Mouse (Mus musculus) midbrain, embryonic 14.5 days (tissue): ENCODE results near the gene Spsb4. TPM values are rescaled to one million over a fixed set of nuclear protein-coding genes. Genes with fewer than 3 reads are reported as not detected.

Source experiments
- ATAC-seq: fragments of 200-750 bp; cut with Nextera tagmentation; 2 replicates; pipeline ENCODE4 v1.8.0; 2017; ENCODE audit warnings: moderate number of reproducible peaks, moderate library complexity; ENCODE audit not compliant: low FRiP score, low TSS enrichment
- DNase-seq: peaks from one replicate; pipeline ENCODE4 v3.0.0-alpha.2; 2015
- H3K27ac ChIP-seq: fragments of 300-500 bp; sonication (generic); replicated peaks from 2 replicates; pipeline ENCODE4 v1.5.1; 2014; ENCODE audit warnings: mild to moderate bottlenecking, low read depth, low read length, moderate library complexity
- H3K27me3 ChIP-seq: fragments of 300-500 bp; sonication (generic); 2 replicates; pipeline ENCODE4 v1.6.1; 2014; ENCODE audit warnings: low read length, control low read depth, mixed read lengths; ENCODE audit not compliant: control insufficient read depth, insufficient read depth
- H3K36me3 ChIP-seq: fragments of 300-500 bp; sonication (generic); 2 replicates; pipeline ENCODE4 v1.6.1; 2014; ENCODE audit warnings: low read length, control low read depth; ENCODE audit not compliant: control insufficient read depth, insufficient read depth
- H3K4me1 ChIP-seq: fragments of 300-500 bp; sonication (generic); 2 replicates; pipeline ENCODE4 v1.6.1; 2014; ENCODE audit warnings: mild to moderate bottlenecking, antibody characterized with exemption, low read length, control low read depth; ENCODE audit not compliant: control insufficient read depth, insufficient read depth
- H3K4me2 ChIP-seq: fragments of 300-500 bp; sonication (generic); 2 replicates; pipeline ENCODE4 v1.6.1; 2014; ENCODE audit warnings: mild to moderate bottlenecking, low read length, moderate library complexity
- H3K4me3 ChIP-seq: fragments of 300-500 bp; sonication (generic); replicated peaks from 2 replicates; pipeline ENCODE4 v1.5.1; 2014; ENCODE audit warnings: low read depth, low read length
- H3K9ac ChIP-seq: fragments of 300-500 bp; sonication (generic); replicated peaks from 2 replicates; pipeline ENCODE4 v1.6.1; 2014; ENCODE audit warnings: mild to moderate bottlenecking, low read length, moderate library complexity
- H3K9me3 ChIP-seq: fragments of 300-500 bp; sonication (generic); 2 replicates; pipeline ENCODE4 v1.6.1; 2016; ENCODE audit warnings: low read length, control low read depth, mixed read lengths; ENCODE audit not compliant: control insufficient read depth
- WGBS: fragments of 180-500 bp; shearing (Covaris S2); extraction: QIAGEN DNeasy Blood & Tissue Kit; methylation state at CpG from one replicate; pipeline ENCODE4 v1.1.7; 2014; 5-methylcytosine and 5-hydroxymethylcytosine counted together
- polyA plus RNA-seq: library from polyadenylated mRNA; unstranded; fragments of >200 nt; fragmentation: Nextera tagmentation; extraction: Ambion mirVana; gene quantifications from 2 replicates; pipeline ENCODE4 v1.2.1, GENCODE M21; 2014

The Spsb4 gene
- polyA plus RNA-seq, 1 experiment from 2014 or later, result 38.5 TPM

GRCm38 (mm10) chr9:96958009-96958615 is 60.5 kb downstream of the Spsb4 start:
- Histone ChIP-seq H3K9me3 (no peaks in the 10 kb centered on the region), H3K9ac (no peak overlapping the region), H3K27ac (0 out of 2 replicates have a peak overlapping the region, but pooled peaks have one; percentile 62), H3K4me2 (no peak overlapping the region), H3K36me3 (no peaks in the 10 kb centered on the region), H3K4me3 (no peak overlapping the region), H3K27me3 (no peaks in the 10 kb centered on the region), H3K4me1 (peaks cover 33% of the 10 kb centered on the region)
- no peak for DNase-seq
- no peak for ATAC-seq
- 4% methylated on average over 6 of the region's 6 CpGs for WGBS

GRCm38 (mm10) chr9:96957298-96957865 is 61.3 kb downstream of the Spsb4 start:
- peaks cover 25% of the 10 kb centered on the region for H3K4me1 ChIP-seq
- WGBS, result 39% methylated on average over 6 of the region's 6 CpGs

GRCm38 (mm10) chr9:96956646-96957297 is 61.9 kb downstream of the Spsb4 start:
- Histone ChIP-seq H3K27me3 (no peaks in the 10 kb centered on the region), H3K27ac (peak overlapping the region; percentile 62), H3K36me3 (no peaks in the 10 kb centered on the region), H3K4me2 (no peak overlapping the region), H3K9me3 (no peaks in the 10 kb centered on the region), H3K4me3 (no peak overlapping the region), H3K9ac (no peak overlapping the region), H3K4me1 (peaks cover 22% of the 10 kb centered on the region)
- DNase-seq (peak; percentile 36), ATAC-seq (no peak)
- WGBS, result 16% methylated on average over 6 of the region's 6 CpGs

More at GRCm38 (mm10) chr9:96957298-96957865, 61.3 kb downstream of the Spsb4 start:
- H3K36me3 ChIP-seq, result no peaks in the 10 kb centered on the region
- DNase-seq (peak; percentile 21), ATAC-seq (no peak)
- peak overlapping the region; percentile 62 for H3K27ac ChIP-seq
- no peak overlapping the region for H3K4me3 ChIP-seq
- H3K27me3 ChIP-seq, result no peaks in the 10 kb centered on the region
- H3K9me3 ChIP-seq, result no peaks in the 10 kb centered on the region
- no peak overlapping the region for H3K9ac ChIP-seq
- no peak overlapping the region for H3K4me2 ChIP-seq

GRCm38 (mm10) chr9:96954063-96954809 is 64.4 kb downstream of the Spsb4 start:
- Histone ChIP-seq H3K27me3 (no peaks in the 10 kb centered on the region), H3K9me3 (no peaks in the 10 kb centered on the region), H3K36me3 (no peaks in the 10 kb centered on the region), H3K4me2 (no peak overlapping the region), H3K4me1 (peaks cover 24% of the 10 kb centered on the region), H3K27ac (no peak overlapping the region), H3K4me3 (no peak overlapping the region), H3K9ac (no peak overlapping the region)
- WGBS, result 77% methylated on average over 15 of the region's 15 CpGs
- ATAC-seq (no peak), DNase-seq (no peak)

GRCm38 (mm10) chr9:96953443-96953842 is 65.2 kb downstream of the Spsb4 start:
- Histone ChIP-seq H3K27me3 (no peaks in the 10 kb centered on the region), H3K27ac (no peak overlapping the region), H3K4me2 (no peak overlapping the region), H3K4me3 (no peak overlapping the region), H3K4me1 (peaks cover 23% of the 10 kb centered on the region), H3K9ac (no peak overlapping the region), H3K36me3 (no peaks in the 10 kb centered on the region), H3K9me3 (no peaks in the 10 kb centered on the region)
- WGBS, result 94% methylated on average over 8 of the region's 8 CpGs
- no peak for ATAC-seq
- no peak for DNase-seq

GRCm38 (mm10) chr9:96952310-96952975 is 66.2 kb downstream of the Spsb4 start:
- Histone ChIP-seq H3K4me1 (peaks cover 13% of the 10 kb centered on the region), H3K9me3 (no peaks in the 10 kb centered on the region), H3K36me3 (no peaks in the 10 kb centered on the region), H3K4me3 (no peak overlapping the region), H3K27me3 (no peaks in the 10 kb centered on the region), H3K4me2 (no peak overlapping the region), H3K9ac (no peak overlapping the region), H3K27ac (no peak overlapping the region)
- 87% methylated on average over 9 of the region's 9 CpGs for WGBS
- no peak for ATAC-seq
- no peak for DNase-seq

GRCm38 (mm10) chr9:96949551-96949950 is 69.1 kb downstream of the Spsb4 start:
- no peak for ATAC-seq
- no peak for DNase-seq
- Histone ChIP-seq H3K4me3 (no peak overlapping the region), H3K36me3 (no peaks in the 10 kb centered on the region), H3K4me1 (0 out of 2 replicates have a peak, but pooled peaks cover 2% of the 10 kb centered on the region), H3K4me2 (no peak overlapping the region), H3K27me3 (no peaks in the 10 kb centered on the region), H3K9me3 (no peaks in the 10 kb centered on the region), H3K27ac (0 out of 2 replicates have a peak overlapping the region, but pooled peaks have one; percentile 20), H3K9ac (no peak overlapping the region)
- 83% methylated on average over 9 of the region's 9 CpGs for WGBS

GRCm38 (mm10) chr9:96948546-96948945 is 70.1 kb downstream of the Spsb4 start:
- Histone ChIP-seq H3K4me2 (no peak overlapping the region), H3K9me3 (no peaks in the 10 kb centered on the region), H3K4me3 (no peak overlapping the region), H3K27ac (no peak overlapping the region), H3K36me3 (peaks cover 6% of the 10 kb centered on the region; the same call in 1 of the 2 replicates), H3K4me1 (0 out of 2 replicates have a peak, but pooled peaks cover 2% of the 10 kb centered on the region), H3K27me3 (no peaks in the 10 kb centered on the region), H3K9ac (no peak overlapping the region)
- no peak for ATAC-seq
- WGBS, result 90% methylated on average over 5 of the region's 5 CpGs
- DNase-seq, result no peak
